Mouse (Mus musculus) left cerebral cortex, postnatal 10 days (tissue): Measurements from ENCODE around the gene Cdk17. TPM values are rescaled to one million over a fixed set of nuclear protein-coding genes. Genes with fewer than 3 reads are reported as not detected.

Experiments used
- DNase-seq, 2 experiments: peaks; one replicate each; pipeline ENCODE4 v3.0.0; 2021 to 2022; ENCODE audit warnings: low spot score in 2 of 2, mixed read lengths in 1 of 2; ENCODE audit errors: extremely low spot score in 1 of 2
- intact Hi-C: fragments of 180-260 bp; cut with DNase I; formaldehyde crosslinking; loops from one replicate; pipeline ENCODE4 v1.15.1; 2025
- total RNA-seq, 2 experiments: library from RNA; stranded (reverse); gene quantifications; 2 replicates each; pipeline ENCODE4 v1.2.3; 2021

The Cdk17 gene
- total RNA-seq, 2 experiments from 2014 or later, result 141 to 150 TPM

DNA sequence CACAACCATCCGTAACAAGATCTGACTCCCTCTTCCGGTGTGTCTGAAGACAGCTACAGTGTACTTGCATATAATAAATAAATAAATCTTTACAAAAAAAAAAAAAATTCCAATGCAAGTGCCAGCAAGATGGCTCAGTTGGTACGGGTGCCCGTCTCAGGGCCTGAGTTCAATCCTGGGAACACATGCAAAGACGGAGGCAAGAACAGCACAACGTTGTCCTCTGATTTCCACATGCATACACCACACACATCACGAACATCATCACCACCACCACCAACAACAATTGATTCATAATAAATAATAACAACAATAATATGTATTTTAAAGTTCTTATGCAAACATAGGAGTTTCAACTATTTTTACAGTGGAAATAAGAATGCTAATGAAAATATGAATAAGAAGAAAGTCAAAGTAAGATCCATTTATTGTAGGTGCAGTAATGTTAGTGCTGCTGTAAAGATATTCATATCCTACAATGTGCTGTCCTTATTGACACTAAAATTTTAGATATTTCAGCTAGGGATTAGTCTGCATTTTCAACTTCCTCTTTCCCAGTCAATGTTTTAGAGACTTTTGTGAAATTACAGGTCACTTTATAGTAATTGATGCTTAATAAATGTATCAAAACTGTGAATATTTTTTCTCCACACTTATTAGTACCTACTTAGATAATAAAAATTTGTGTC, 2.4 kb downstream of the Cdk17 start:
- DNase-seq, result no peak
- intact Hi-C loops, result loop anchor here (5.0 to 10.0 kb wide), 6 partner anchors 49 to 292 kb away; partner anchors contain the start of gene Lta4h

DNA sequence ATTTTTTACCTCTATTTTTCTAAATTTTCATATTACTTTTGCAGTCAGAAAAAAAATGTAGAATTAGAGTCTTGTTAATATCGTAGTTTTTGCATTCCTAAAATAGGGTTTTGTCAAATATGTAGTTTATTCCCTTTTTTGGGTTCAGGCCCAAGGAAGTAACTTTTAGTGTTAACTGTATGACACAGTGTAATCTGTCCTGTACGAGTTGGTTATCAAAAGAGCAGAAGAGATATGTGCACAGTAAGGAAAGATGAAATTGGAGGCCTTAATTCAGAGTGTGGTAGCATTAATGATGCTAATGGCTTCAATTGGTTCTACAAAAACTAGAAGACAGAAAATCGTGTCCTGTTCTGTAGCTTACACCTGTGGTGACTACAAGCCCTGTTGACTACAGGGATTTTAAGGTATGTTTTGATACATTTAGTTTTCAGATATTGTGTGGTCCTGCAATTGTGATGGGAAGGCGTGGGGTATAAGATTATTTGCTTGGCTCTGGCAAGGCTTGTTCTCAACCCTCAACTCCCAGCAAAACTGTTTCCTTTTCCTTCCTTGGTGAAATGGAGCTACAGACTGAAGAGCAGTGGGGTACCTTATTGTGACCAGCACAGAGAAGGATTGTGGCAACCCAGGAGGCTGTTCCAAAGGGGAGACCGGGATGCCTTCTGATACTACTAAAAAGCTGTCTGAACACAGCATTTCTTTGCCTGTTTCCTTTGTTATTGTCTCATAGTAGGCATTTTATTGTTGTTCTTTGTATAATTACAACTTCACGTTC, 3.2 kb downstream of the Cdk17 start:
- no peak for DNase-seq
- intact Hi-C loops, result loop anchor here (5.0 to 10.0 kb wide), 6 partner anchors 48 to 291 kb away; partner anchors contain the start of gene Lta4h

DNA sequence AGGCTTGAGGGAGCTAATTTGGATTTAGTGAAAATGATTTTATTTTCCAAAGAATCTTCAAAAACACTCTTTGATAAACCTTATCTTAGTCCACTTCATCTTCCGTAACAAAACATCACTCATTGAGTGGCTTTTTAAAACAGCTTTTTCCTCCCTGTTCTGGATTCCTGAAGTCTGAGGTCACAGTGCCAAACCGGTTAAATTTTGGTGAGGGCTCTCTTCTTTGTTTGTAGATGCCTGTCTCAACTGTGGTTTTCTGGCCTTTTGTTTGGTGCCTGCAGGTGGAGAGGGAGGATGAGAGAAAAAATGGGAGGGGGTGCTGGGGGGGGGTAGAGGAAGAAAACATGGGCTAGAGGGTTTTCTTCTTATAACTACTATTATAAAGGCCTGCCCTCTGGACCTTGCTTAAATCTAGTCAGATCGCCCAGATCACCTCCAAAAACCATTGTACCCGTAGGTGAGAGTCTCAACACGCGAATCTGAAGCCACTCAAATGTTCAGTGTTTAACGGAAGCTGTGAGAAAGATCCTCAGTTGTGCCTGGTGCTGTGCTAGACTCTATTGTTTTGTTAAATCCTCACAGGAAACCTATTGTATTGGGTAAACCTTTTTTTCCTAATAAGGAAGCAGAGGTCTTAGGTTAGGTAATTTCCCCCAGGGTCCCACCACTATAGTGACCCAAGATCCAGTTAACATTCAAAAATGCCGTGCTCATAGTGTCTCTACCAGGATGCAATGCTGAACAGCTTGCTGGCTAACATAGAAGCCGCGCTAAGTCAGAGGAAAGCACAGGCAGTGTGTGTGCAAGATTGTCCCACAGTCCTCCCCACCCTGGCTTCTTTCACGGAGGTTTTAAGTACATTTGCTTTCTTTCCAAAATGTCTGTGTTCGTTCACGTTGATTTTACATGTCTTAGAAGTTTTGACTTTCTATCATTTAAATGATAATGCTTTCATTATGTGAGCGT, 5.0 kb downstream of the Cdk17 start:
- no peak for DNase-seq
- intact Hi-C loops, result loop anchor here (10.0 kb wide), 2 partner anchors 91 to 289 kb away; partner anchors contain the start of gene Lta4h

DNA sequence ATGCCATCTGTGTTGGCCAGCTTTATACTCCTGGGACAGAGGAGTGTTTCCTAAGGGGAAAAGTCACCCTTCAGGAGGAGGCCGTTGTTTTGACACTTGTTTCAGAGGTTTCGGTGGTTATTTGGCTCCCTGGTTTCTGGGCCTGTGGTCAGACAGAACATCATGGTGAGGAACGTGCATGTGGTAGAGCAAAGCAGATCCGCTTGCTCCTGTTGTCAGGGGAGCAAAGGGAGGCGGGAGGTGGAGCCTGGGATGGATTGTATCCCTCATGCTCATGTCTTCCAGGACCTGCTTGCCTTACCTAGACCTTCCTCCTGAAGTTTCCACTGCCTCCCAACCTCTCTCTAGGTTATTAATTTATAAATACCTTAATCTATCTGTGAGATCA, 5.7 kb downstream of the Cdk17 start:
- intact Hi-C loops, result loop anchor here (10.0 kb wide), 2 partner anchors 92 to 288 kb away; partner anchors contain the start of gene Lta4h
- no peak for DNase-seq

DNA sequence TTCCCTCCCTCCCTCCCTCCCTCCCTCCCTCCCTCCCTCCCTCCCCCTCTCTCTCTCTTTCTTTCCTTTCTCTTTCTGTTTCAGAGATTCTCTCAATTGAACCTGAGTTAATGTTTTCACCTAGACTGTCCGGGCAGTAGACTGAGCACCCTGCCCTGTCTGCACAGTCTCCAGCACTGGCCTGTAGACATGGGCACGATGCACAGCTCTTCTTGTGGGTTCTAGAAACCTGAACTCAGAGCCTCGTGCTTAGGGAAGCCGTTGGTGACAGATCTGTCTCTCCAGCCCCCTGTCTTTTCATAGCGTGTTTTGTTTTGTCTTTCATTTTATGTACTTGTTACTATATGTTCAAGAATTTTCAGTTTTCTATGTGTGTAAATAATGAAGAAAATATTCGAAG, 6.6 kb downstream of the Cdk17 start:
- intact Hi-C loops, result loop anchor here (10.0 kb wide), 2 partner anchors 93 to 287 kb away; partner anchors contain the start of gene Lta4h
- no peak for DNase-seq

DNA sequence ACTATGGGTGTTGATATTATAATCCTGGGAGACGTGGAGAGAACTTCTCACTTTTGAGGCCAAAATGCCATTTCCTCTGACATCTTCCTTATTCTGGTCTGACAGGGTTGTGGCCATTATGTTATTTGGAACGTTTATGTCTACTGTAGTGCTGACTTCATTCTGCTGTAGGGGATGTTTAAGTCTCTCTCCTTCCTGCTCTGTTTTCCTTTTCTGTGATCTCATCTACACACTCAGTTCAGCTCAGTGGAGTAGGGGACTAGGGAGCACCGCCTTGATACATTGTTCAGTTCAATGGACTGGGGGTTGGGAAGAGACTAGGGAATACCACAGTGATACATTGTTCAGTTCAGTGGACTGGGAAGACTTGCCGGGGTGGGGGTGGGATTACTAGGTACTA, 7.4 kb downstream of the Cdk17 start:
- DNase-seq, result no peak
- intact Hi-C loops, result loop anchor here (10.0 kb wide), 2 partner anchors 93 to 287 kb away; partner anchors contain the start of gene Lta4h

DNA sequence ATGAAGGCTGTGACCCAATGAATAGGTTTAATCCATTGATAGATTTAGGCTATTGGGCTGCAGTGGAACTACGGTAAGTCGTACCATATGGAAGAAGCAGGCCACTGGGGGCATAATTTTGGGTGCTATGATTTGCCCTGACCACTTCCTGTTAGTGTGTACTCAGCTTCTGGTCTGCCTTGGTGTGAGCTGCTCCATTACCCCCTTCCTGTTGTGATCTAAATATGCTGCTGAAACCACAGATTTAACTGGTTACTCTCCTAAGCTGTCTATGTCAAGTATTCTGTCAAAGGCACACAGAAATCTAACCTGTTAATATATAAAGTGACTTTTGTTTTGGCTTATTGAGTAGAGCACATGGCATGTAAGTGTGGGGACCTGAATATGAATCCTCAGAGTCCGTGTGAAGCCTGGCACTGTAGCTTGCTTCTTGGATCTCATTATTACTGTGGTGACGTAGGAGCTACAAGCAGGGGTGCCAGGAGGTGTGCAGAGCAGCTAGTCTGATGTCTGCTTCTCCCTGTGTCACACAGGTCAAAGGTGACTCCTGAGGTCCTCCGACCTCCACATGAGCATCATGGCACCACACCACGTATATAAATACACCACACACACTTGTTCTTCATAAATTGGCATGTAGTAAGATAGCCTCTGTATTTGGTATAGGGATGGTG, 10.6 kb downstream of the Cdk17 start:
- intact Hi-C loops, result no loop called here

DNA sequence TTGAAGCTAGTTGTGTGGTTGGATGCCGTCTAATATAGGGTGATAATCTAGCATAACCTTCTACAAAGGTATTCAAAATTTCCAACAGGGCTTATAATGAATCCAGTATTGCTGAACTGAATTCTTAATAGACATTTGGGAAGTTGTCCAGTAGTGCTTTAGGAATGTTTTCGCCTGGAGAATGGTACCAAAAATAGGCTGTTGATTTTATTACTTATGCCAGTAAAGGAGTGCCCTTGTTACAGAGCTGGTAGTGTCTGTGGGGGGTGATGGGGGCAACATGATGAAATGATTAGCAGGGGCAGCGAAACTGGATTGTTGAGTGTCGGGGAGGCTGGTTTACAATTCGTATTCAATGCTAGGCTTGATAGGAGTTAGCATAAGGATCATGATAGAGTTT, 16.8 kb downstream of the Cdk17 start:
- no peak for DNase-seq
- intact Hi-C loops, result no loop called here

More for the DNA sequence above, 10.6 kb downstream of the Cdk17 start:
- no peak for DNase-seq

DNA sequence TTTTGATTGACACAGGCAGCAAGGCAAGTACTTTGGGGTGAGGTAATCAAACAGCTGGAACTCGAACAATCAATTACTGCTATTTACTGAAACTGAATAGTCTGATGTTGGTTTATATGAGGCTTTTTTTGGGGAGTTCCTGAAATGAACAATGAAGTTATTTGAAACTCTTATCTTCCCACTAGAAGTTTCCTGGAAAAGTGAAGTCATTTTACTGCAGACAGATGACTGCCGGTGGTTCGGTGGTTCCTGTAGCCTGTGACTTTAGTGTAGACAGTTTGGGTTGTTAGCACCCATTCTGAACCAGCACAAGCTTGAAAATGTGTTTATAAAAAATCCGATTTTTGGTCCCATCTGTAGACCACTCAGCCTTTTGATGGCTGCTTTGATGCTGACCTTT, 17.2 kb downstream of the Cdk17 start:
- intact Hi-C loops, result no loop called here
- DNase-seq, result no peak

DNA sequence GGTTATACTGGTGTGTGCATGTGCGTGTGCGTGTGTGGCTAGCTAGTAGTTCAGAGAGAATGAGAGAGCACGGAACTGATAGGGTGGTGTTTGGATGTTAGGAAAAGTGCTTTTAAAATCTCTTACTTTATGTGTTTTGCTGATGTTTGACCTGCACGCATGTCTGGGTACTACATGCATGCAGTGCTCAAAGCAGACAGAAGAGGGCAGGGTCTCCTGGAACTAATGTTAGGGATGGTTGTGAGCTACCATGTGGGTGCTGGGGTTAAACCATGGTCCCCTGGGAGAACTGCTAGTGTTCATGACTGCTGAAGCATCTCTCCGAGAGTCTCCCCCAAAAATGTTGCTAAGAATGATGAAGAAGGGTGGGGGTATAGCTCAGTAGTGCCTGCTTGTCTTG, 18.0 kb downstream of the Cdk17 start:
- intact Hi-C loops, result no loop called here
- DNase-seq, result no peak

DNA sequence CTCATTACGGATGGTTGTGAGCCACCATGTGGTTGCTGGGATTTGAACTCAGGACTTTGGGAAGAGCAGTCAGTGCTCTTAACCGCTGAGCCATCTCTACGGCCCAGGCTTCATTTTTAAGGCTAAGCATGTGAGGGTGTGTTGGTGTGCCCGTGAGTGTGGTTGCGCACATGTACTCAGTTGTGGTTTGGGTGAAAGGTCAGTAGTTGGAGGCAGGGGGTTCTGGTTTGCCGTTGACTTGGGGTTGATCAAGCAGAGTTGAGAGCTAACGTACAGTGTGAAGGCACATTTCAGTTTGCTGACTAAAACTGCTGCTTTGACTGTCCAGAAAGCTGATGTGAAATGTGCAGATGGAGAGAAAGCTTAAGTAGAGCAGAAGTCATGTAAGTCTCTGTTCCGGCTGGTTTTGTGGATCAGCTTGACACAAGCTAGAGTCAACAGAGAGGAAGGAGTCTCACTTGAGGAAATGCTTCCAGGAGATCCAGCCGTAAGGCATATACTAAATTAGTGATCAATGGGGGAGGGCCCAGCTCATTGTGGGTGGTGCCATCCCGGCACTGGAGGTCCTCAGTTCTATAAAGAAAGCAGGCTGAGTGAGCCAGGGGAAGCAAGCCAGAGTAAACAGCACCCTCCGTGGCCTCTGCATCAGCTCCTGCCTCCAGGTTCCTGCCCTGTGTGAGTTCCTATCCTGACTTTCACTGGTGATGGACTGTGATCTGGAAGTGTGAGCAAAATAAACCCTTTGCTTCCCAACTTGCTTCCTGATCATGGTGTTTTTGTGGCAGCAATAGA, 19.2 kb downstream of the Cdk17 start:
- intact Hi-C loops, result no loop called here
- DNase-seq, result no peak

DNA sequence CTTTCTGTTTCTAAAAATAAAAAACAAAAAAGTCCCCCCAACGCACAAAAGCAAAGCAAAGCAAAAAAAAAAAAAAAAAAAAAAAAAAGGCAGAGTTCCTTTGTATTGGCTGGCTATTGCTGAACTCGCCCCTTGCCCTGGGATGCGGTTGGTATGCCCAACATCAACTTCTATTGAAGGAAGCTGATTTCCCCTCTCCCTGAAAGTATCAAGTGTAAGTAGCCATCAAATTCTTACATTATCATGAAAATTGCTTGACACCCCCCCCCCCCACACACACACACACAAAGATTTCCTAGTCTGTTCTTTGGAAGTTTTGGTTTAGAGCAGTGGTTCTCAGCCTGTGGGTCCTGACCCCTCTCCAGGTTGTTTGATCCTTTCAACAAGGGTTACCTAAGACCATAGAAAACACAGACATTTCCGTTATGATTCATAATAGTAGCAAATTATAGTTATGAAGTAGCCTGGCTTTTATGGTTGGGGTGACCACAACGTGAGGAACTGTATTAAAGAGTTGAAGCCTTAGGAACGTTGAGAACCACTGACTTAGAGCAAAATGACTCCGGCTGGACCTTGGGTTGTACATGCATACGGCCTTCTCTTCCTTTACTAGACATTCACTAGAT, 23.8 kb downstream of the Cdk17 start:
- no peak for DNase-seq
- intact Hi-C loops, result no loop called here

DNA sequence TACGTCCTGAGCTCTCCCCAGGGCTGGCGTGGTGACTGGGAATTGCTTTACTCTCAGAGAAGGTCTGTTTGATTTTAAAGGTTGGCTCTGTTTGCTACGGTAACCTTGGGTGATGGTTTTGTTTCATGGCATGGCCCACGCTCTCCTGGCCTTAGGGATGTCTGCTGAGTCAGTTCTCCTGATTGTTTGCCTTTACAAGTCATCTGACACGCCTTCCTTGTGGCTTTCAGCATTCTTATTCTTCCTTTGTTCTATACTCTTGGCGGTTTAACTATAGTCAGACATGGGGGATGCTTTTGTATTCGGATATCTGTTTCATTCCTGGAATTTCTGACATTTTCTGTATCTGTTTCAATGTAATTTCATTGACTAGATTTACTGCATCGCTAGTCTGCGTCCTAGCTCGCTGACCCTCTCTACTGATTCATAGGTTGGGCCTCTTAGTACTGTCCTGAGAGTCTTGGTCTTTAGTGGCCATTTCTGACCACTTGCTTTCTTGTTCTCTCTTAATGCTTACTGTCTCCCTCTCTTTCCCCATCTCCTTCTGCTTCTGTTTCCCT, 27.8 kb downstream of the Cdk17 start:
- DNase-seq, result no peak
- intact Hi-C loops, result no loop called here

DNA sequence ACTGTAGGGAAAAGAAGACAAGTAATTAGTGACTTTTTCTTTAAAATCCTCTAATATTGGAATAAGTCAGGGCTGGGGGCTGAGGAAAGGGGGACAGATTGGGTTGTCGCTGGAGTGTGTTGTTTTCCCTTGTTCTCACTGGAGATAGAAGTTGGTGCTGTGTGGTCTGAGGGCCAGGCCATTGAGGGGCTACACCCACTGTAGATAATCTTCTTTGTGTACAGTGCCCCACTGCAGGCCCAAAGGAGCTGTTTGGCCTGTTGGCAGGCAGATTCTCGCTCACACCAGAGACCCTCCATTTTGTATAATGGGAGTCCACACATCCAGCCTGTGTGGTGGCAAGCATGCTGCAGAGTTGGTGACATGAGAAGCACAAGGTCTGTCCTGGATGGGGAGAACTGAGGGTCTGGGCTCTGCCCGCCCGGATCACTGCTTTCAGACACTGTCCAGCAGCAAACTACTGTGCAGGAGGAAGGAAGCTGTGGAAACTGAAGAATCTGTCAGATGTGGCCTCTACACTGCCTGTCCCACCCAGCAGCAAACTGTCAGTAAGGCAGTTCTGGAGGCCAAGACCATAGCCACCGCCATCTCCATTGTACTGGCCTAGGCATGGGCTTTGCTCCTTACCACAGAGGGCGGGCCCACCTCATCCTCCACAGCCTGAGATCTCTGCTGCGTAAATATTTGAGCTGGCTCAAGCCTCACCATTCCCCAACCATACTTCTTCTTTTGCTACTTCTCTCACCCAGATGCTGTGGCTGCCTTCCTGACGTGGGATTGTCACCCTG, 30.0 kb downstream of the Cdk17 start:
- no peak for DNase-seq

DNA sequence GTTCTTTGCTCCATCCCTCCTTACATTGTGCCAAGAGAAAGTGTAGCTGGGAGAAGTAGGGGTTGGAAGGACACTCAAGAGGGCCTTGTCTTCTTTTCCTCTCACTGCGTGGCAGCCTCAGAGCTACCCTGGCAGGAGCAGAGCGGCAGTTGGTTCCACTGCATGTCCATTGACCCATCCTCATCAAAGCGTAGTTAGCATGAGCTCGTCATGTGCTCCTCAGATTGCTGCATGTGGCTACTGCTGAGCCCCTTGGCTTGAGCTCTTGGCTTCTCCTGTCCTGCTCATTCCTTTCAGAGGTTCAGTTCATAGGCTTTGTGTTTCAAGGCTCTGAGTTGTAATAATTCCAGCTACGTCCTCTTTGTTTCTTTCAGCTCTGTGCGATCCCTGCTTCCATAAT, 36.4 kb downstream of the Cdk17 start:
- no peak for DNase-seq
- intact Hi-C loops, result no loop called here

More for the DNA sequence above, 30.0 kb downstream of the Cdk17 start:
- intact Hi-C loops, result no loop called here

DNA sequence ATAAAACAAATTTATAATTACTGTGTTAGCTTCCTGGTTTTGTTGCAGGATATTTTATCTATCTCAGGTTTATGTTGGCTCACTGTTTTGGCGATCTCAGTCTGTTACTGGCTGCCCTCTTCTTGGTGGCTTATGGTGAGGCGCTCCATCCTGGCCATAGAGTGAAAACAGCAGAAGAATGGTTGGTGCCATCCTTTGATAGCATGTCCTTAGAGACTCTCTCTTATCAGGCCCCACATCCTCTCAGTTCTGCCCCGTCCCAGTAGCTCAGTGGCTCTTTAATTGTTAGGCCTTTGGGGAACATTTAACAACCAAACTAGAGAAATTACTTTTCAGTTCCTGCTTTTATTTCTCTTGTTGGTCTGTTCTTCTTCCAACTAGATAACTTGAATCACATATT, 38.3 kb downstream of the Cdk17 start:
- DNase-seq, result no peak
- intact Hi-C loops, result no loop called here
